Mouse (Mus musculus): ENCODE results near the gene Acbd6. TPM values are rescaled to one million over a fixed set of nuclear protein-coding genes. Genes with fewer than 3 reads are reported as not detected.

The Acbd6 gene
- polyA plus RNA-seq, 1 experiment from 2014 or later: 107 TPM

GRCm38 (mm10) chr1:155606156-155606531, 48.2 kb downstream of the Acbd6 start:
- Histone ChIP-seq H3K4me1 (0 out of 2 replicates have a peak, but pooled peaks cover 2% of the 10 kb centered on the region), H3K27ac (no peak overlapping the region), H3K27me3 (no peaks in the 10 kb centered on the region), H3K9ac (no peak overlapping the region), H3K36me3 (no peaks in the 10 kb centered on the region), H3K4me2 (replicated peaks) (no peak overlapping the region), H3K4me3 (no peak overlapping the region), H3K9me3 (no peaks in the 10 kb centered on the region)
- no peak for ATAC-seq (ENCODE audit: insufficient number of reproducible peaks, insufficient read depth, low FRiP score, low TSS enrichment)
- WGBS: 65% methylated on average over 8 of the region's 8 CpGs

GRCm38 (mm10) chr1:155608524-155608923, 50.6 kb downstream of the Acbd6 start:
- WGBS: 65% methylated on average over 4 of the region's 4 CpGs
- no peaks in the 10 kb centered on the region for H3K36me3 ChIP-seq
- H3K4me1 ChIP-seq: 0 out of 2 replicates have a peak, but pooled peaks cover 2% of the 10 kb centered on the region
- no peak for ATAC-seq (ENCODE audit: insufficient number of reproducible peaks, insufficient read depth, low FRiP score, low TSS enrichment)
- H3K4me3 ChIP-seq: no peak overlapping the region
- no peak overlapping the region for H3K4me2 ChIP-seq (replicated peaks)
- H3K9me3 ChIP-seq: no peaks in the 10 kb centered on the region
- H3K27ac ChIP-seq: no peak overlapping the region
- H3K27me3 ChIP-seq: no peaks in the 10 kb centered on the region
- H3K9ac ChIP-seq: no peak overlapping the region

- WGBS: 58% methylated on average over 2 of the region's 2 CpGs
- H3K4me3 ChIP-seq: no peak overlapping the region
These were observed 56.5 kb downstream of the Acbd6 start for GRCm38 (mm10) chr1:155614426-155614825.

DNA sequence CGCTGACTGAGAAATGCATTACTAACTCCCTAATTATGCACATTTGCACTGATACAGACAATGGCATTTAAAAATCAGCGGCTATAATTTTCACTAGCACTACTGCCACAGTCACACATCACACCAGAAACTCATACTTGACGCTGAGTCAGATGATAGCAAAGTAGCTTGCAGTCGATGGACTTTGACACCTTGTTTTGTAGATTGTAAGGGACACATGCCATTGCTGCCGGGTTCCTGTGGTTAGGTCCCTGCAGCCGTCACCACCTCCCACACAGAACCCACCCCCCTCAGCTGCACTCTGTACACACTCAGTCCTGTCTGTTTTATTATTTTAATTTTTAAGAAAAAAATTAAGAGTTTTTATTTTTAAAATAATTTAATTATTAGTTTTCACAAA, 63.2 kb downstream of the Acbd6 start:
- Histone ChIP-seq H3K9ac (no peak overlapping the region), H3K36me3 (peaks cover 9% of the 10 kb centered on the region; the same call in 1 of the 2 replicates), H3K27me3 (no peaks in the 10 kb centered on the region), H3K4me2 (replicated peaks) (no peak overlapping the region), H3K4me1 (no peaks in the 10 kb centered on the region), H3K4me3 (no peak overlapping the region), H3K27ac (no peak overlapping the region), H3K9me3 (no peaks in the 10 kb centered on the region)
- ATAC-seq (ENCODE audit: insufficient number of reproducible peaks, insufficient read depth, low FRiP score, low TSS enrichment): no peak
- 68% methylated on average over 6 of the region's 6 CpGs for WGBS

More at GRCm38 (mm10) chr1:155614426-155614825, 56.5 kb downstream of the Acbd6 start:
- no peaks in the 10 kb centered on the region for H3K9me3 ChIP-seq
- no peak overlapping the region for H3K4me2 ChIP-seq (replicated peaks)
- H3K9ac ChIP-seq: no peak overlapping the region
- no peaks in the 10 kb centered on the region for H3K4me1 ChIP-seq
- H3K27me3 ChIP-seq: no peaks in the 10 kb centered on the region
- no peaks in the 10 kb centered on the region for H3K36me3 ChIP-seq
- no peak overlapping the region for H3K27ac ChIP-seq
- no peak for ATAC-seq (ENCODE audit: insufficient number of reproducible peaks, insufficient read depth, low FRiP score, low TSS enrichment)

GRCm38 (mm10) chr1:155623192-155623591, 65.3 kb downstream of the Acbd6 start:
- H3K9me3 ChIP-seq: no peaks in the 10 kb centered on the region
- WGBS: 92% methylated on average over 8 of the region's 8 CpGs
- no peak overlapping the region for H3K4me3 ChIP-seq
- H3K4me1 ChIP-seq: no peaks in the 10 kb centered on the region
- H3K27ac ChIP-seq: no peak overlapping the region
- H3K4me2 ChIP-seq (replicated peaks): no peak overlapping the region
- no peaks in the 10 kb centered on the region for H3K27me3 ChIP-seq
- ATAC-seq (ENCODE audit: insufficient number of reproducible peaks, insufficient read depth, low FRiP score, low TSS enrichment): no peak
- H3K9ac ChIP-seq: no peak overlapping the region
- peaks cover 13% of the 10 kb centered on the region; the same call in 1 of the 2 replicates for H3K36me3 ChIP-seq

DNA sequence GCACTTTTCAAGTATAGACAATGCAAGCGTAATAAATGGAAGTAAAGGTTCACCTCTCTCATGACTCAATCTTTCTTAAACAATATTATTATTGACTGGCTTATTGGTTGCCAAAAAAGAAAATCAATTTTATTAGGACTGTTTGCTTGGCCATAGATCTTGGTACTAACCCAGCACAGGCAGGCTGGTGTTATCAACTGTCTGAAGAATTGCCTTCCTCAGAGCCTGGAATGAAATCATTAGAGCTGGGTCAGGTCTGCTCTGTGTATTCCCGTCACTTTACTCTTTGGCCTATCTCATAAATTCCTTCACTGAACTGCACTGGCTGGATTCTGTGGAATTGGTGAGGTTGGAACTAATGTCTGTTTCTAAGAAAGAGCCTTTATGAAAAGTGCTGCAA, 69.8 kb downstream of the Acbd6 start:
- Histone ChIP-seq H3K9ac (no peak overlapping the region), H3K36me3 (peaks cover 13% of the 10 kb centered on the region; the same call in 1 of the 2 replicates), H3K9me3 (no peaks in the 10 kb centered on the region), H3K4me1 (no peaks in the 10 kb centered on the region), H3K27me3 (no peaks in the 10 kb centered on the region), H3K27ac (no peak overlapping the region), H3K4me3 (no peak overlapping the region), H3K4me2 (replicated peaks) (no peak overlapping the region)
- WGBS: 89% methylated on average over 2 of the region's 2 CpGs
- no peak for ATAC-seq (ENCODE audit: insufficient number of reproducible peaks, insufficient read depth, low FRiP score, low TSS enrichment)

DNA sequence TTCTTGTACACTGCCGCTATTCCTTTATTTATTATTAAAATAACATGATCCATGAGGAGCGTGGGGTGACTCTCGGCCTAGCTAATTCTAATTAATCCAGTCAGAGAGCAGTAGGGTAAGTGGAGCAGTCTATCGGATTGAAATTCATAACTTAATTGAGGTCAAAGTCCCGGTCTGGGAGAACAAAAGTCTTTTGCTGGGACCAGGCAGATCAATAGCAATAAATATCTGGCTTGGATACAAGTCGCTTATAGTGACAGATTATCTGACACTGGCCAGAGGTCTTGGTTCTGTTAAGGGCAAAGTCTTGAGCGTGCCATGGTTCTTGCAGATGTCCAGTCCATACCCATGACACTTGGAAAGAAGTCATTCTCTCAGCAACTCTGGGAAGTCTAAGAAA, 78.7 kb downstream of the Acbd6 start:
- Histone ChIP-seq H3K9ac (no peak overlapping the region), H3K36me3 (no peaks in the 10 kb centered on the region), H3K4me2 (replicated peaks) (no peak overlapping the region), H3K27me3 (no peaks in the 10 kb centered on the region), H3K27ac (no peak overlapping the region), H3K9me3 (no peaks in the 10 kb centered on the region), H3K4me3 (no peak overlapping the region), H3K4me1 (no peaks in the 10 kb centered on the region)
- no peak for ATAC-seq (ENCODE audit: insufficient number of reproducible peaks, insufficient read depth, low FRiP score, low TSS enrichment)
- 84% methylated on average over 7 of the region's 7 CpGs for WGBS

DNA sequence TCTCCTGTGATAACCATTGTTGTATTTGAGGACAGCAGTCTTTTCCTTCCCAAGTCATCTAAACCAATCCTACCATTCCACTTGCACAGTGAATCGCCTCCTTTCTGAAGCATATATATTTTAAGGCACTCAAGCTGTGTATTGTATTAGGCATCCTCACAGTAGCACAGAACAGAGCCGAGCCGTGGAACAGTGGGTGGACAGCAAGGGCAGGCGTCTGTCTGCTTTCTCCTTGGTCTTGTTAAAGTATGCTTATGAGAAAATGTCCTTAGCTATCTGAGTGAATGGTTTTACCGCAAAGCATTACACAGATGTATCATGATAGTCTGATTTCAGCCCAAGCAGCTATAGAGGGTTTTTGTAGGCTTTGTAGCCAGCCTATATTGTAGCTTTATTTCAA, 87.9 kb downstream of the Acbd6 start:
- Histone ChIP-seq H3K27ac (no peak overlapping the region), H3K4me3 (no peak overlapping the region), H3K4me2 (replicated peaks) (no peak overlapping the region), H3K9ac (no peak overlapping the region), H3K27me3 (no peaks in the 10 kb centered on the region), H3K9me3 (no peaks in the 10 kb centered on the region), H3K36me3 (no peaks in the 10 kb centered on the region), H3K4me1 (peaks cover 7% of the 10 kb centered on the region)
- 78% methylated on average over 5 of the region's 5 CpGs for WGBS
- no peak for ATAC-seq (ENCODE audit: insufficient number of reproducible peaks, insufficient read depth, low FRiP score, low TSS enrichment)

- no peak overlapping the region for H3K4me2 ChIP-seq (replicated peaks)
- H3K9ac ChIP-seq: no peak overlapping the region
- H3K4me3 ChIP-seq: no peak overlapping the region
- no peak for ATAC-seq (ENCODE audit: insufficient number of reproducible peaks, insufficient read depth, low FRiP score, low TSS enrichment)
- no peaks in the 10 kb centered on the region for H3K36me3 ChIP-seq
- H3K27me3 ChIP-seq: no peaks in the 10 kb centered on the region
- no peaks in the 10 kb centered on the region for H3K9me3 ChIP-seq
- peaks cover 7% of the 10 kb centered on the region for H3K4me1 ChIP-seq
- WGBS: 52% methylated on average over 10 of the region's 10 CpGs
- H3K27ac ChIP-seq: no peak overlapping the region
These were observed 88.7 kb downstream of the Acbd6 start for GRCm38 (mm10) chr1:155646345-155647307.

DNA sequence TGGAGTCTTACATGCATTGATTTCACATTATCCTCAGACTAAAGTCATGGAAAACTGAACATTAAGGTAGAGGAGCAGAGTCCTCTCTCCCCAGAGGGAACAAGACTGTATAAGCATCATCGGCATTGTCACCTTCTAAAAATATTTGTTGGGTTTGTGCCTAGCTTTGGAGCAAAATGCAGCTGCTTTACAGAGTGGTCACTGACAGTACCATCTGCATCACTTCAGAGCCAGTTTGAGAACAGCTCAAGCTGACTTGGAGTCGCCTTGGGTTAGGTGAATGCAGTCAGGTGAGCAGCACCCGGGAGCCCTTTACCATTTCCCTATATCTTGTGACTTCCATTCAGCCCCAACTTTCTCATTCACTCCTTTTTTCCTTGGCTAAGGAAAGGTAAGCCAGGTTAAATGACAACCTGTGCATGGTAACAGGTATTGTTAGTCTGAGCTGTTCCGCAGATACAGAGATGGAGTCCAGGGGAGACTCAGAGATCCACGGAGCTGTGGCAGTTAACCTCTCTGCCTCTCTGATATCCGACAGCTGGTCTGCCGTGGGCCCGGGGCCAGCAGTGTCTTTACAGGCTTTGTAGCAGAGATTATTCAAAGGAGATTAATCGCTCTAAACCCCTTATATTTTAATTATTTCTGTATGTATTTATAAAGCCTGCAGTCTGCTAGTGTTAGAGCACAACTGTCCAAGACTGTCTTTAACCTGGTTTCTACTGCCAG, 92.4 kb downstream of the Acbd6 start:
- WGBS: 81% methylated on average over 9 of the region's 9 CpGs
- no peak overlapping the region for H3K27ac ChIP-seq

GRCm38 (mm10) chr1:155654961-155655360, 97.0 kb downstream of the Acbd6 start:
- no peak for ATAC-seq (ENCODE audit: insufficient number of reproducible peaks, insufficient read depth, low FRiP score, low TSS enrichment)
- H3K36me3 ChIP-seq: no peaks in the 10 kb centered on the region
- 23% methylated on average over 3 of the region's 3 CpGs for WGBS

More for the DNA sequence above, 92.4 kb downstream of the Acbd6 start:
- Histone ChIP-seq H3K9ac (no peak overlapping the region), H3K36me3 (no peaks in the 10 kb centered on the region), H3K4me3 (no peak overlapping the region), H3K4me1 (peaks cover 5% of the 10 kb centered on the region), H3K9me3 (no peaks in the 10 kb centered on the region), H3K27me3 (no peaks in the 10 kb centered on the region), H3K4me2 (replicated peaks) (no peak overlapping the region)
- ATAC-seq (ENCODE audit: insufficient number of reproducible peaks, insufficient read depth, low FRiP score, low TSS enrichment): no peak

GRCm38 (mm10) chr1:155656321-155656720, 98.4 kb downstream of the Acbd6 start:
- 80% methylated on average over 5 of the region's 5 CpGs for WGBS
- no peak overlapping the region for H3K27ac ChIP-seq
- no peaks in the 10 kb centered on the region for H3K27me3 ChIP-seq
- ATAC-seq (ENCODE audit: insufficient number of reproducible peaks, insufficient read depth, low FRiP score, low TSS enrichment): no peak
- no peaks in the 10 kb centered on the region for H3K36me3 ChIP-seq
- H3K9ac ChIP-seq: no peak overlapping the region
- no peak overlapping the region for H3K4me3 ChIP-seq
- H3K9me3 ChIP-seq: no peaks in the 10 kb centered on the region
- no peaks in the 10 kb centered on the region for H3K4me1 ChIP-seq
- no peak overlapping the region for H3K4me2 ChIP-seq (replicated peaks)

More at GRCm38 (mm10) chr1:155654961-155655360, 97.0 kb downstream of the Acbd6 start:
- Histone ChIP-seq H3K4me1 (no peaks in the 10 kb centered on the region), H3K4me2 (replicated peaks) (no peak overlapping the region), H3K27me3 (no peaks in the 10 kb centered on the region), H3K4me3 (no peak overlapping the region), H3K9me3 (no peaks in the 10 kb centered on the region), H3K9ac (no peak overlapping the region), H3K27ac (no peak overlapping the region)

Data from embryonic facial prominence, embryonic 12.5 days (tissue).